Mouse (Mus musculus) subcutaneous adipose tissue, adult 2 months (tissue): ENCODE measurements around the gene Nat8f3. TPM values are rescaled to one million over a fixed set of nuclear protein-coding genes. Genes with fewer than 3 reads are reported as not detected.

ENCODE experiments used
- polyA plus RNA-seq: library from polyadenylated mRNA; depleted of rRNA; stranded (reverse); fragments of >200 nt; gene quantifications from 2 replicates; pipeline ENCODE4 v1.2.3, GENCODE M21; 2012; ENCODE audit warnings: low replicate concordance; rRNA removed

Nat8f3 gene
- 0.92 and 2.0 TPM in 2 replicates for polyA plus RNA-seq

DNA sequence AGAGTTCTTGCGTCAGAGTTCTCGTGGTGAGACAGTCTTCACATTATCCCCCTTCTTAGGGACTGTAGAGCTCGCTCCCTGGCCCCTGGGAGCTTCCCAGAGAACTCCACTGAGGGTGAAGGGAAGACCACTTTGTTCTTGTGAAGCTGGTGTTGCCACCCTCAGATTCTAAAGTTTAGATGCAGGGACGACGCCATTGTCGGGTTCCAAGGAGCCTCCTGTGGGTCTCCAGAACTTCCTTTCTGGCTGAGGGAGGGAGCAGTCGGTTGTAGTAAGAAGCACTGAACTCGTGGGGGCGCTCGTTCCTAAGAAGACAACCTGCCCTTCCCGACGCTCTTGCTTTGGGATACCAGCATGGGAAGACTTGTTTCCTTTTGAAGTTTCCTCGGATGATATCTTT is at the start of gene Nat8f3:
Gene Nat8f3 (minus strand): TSS at position 223 of the 400 bp plus-strand sequence.

DNA sequence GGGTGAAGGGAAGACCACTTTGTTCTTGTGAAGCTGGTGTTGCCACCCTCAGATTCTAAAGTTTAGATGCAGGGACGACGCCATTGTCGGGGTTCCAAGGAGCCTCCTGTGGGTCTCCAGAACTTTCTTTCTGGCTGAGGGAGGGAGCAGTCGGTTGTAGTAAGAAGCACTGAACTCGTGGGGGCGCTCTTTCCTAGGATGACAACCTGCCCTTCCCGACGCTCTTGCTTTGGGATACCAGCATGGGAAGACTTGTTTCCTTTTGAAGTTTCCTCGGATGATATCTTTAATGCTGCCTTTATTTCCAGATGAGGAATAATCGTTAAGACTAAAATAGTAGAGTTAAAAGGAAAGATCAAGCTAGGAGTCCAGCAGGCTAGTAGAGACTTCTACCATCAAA is 52.4 kb downstream of the Nat8f3 start, which contains the start of gene Nat8f7:
Gene Nat8f7 (minus strand): TSS at position 101 of the 400 bp plus-strand sequence.

Other genes with a start within 250 kb of the Nat8f3 start
- 0.69 and 2.3 TPM in 2 replicates for gene Alms1, start 178.2 kb downstream of the Nat8f3 start, polyA plus RNA-seq
- 0.54 and 0.89 TPM in 2 replicates for gene Nat8f7, start 52.5 kb downstream of the Nat8f3 start, polyA plus RNA-seq
- 0.87 and 0.99 TPM in 2 replicates for gene Nat8f6, start 55.2 kb upstream of the Nat8f3 start, polyA plus RNA-seq
- not detected in 2 replicates for gene Nat8f5, start 55.2 kb upstream of the Nat8f3 start, polyA plus RNA-seq
- gene Nat8, start 66.3 kb upstream of the Nat8f3 start, polyA plus RNA-seq, result 0.18 TPM in 1 of 2 replicates, not detected in the other
- gene Nat8f2, start 103.4 kb upstream of the Nat8f3 start, polyA plus RNA-seq, result 0.15 TPM in 1 of 2 replicates, not detected in the other
- gene Nat8f4, start 139.1 kb upstream of the Nat8f3 start, polyA plus RNA-seq, result 0.75 and 1.6 TPM in 2 replicates
- 16.0 and 20.3 TPM in 2 replicates for gene Tprkb, start 146.1 kb upstream of the Nat8f3 start, polyA plus RNA-seq
- 10.6 and 12.9 TPM in 2 replicates for gene Nat8f1, start 149.9 kb upstream of the Nat8f3 start, polyA plus RNA-seq
- gene Dusp11, start 195.9 kb upstream of the Nat8f3 start, polyA plus RNA-seq, result 34.6 and 50.5 TPM in 2 replicates